Mouse (Mus musculus) urinary bladder, postnatal 36 days (tissue): ENCODE results near the gene Depdc5.
"Not testable (repeated sequence)": the region's sequence is repeated elsewhere in the genome, so short reads cannot be mapped to it uniquely, and the experiment has no call there.

Experiments used
- DNase-seq, 2 experiments: peaks; one replicate each; pipeline ENCODE4 v3.0.0; 2022; ENCODE audit warnings: low spot score in 2 of 2, mixed read lengths in 1 of 2

Depdc5 gene

DNA sequence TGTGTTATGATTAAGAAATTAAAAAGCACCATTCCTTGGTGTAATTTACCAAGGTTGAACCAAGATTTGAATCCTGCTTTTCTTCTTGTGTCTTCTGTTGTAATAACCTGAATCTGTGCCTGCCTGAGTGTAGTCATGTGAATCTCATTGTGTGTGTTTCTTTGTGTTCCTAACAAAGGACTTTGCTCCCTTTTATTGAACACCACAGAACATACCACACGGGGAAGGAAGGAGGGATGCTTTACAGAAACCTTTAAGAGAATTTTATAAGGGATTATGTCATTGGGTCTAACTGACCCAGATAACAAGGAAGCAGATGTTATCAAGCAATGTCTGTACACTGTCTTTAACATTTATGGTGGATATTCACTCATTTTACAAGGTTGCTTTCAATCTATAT is 44.0 kb downstream of the Depdc5 start:
- no peak for DNase-seq

DNA sequence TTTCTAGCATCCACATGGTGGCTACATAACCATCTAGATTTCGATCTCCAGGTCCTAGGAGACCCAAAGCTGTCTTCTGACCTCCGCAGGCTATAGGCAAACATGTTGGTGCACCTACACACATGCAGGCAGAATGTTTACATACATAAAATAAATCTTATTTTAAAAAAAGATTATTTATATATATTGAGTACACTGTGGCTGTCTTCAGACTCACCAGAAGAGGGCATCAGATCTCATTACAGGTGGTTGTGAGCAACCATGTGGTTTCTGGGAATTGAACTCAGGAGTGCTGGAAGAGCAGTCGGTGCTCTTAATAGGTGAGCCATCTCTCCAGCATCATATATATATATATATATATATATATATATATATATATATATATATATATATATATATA is 50.6 kb downstream of the Depdc5 start:
- no peak for DNase-seq

DNA sequence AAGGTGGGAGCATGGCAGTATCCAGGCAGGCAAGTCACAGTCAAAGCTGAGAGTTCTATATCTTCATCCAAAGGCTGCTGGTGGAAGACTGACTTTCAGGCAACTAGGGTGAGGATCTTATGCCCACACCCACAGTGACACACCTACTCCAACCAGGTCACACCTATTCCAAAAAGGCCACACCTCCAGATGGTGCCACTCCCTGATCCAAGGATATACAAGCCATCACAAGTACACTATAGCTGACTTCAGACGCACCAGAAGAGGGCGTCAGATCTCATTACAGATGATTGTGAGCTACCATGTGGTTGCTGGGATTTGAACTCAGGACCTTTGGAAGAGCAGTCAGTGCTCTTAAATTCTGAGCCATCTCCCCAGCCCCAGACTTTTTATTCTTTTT is 55.8 kb downstream of the Depdc5 start:
- DNase-seq, result not testable (repeated sequence)

DNA sequence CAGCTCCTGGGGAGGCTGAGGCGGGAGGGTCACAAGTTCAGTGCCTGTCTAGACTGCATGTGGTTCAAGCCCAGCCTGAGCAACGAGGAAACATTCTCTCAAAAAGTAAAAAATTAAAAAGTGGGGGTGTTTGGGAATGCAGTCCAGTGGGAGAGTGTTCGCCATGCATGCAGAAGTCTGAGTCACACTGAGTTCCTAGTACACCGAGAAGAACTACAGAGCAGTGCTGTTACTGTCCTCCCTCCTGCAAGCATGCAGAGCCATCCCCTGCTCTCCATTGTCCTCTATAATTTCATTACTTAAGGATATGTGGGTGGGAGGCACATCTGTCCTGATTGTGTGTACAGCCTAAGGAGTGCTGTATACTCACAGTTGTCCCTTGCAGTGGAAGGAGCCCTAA is 59.4 kb downstream of the Depdc5 start:
- DNase-seq, result no peak

DNA sequence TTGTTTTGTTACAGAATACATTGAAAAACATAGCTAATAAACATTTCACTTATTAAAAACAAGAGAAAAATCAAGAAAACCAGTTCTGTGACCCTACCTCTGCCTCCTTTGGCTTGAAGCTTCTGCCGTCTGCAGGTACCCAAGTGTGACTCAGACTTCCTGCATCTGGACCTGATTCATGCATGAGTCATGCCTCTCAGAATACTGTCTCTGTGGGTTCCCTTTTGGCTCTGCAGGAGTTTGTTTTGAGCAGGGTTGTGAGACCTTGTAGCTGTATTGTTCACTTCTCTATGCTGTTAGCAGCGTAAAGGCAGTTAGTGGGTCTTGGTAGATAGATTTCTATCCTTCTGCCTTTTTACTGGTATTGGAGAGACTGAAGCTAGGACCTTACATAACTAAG is 67.3 kb downstream of the Depdc5 start:
- peak; percentile 12 to 19 for DNase-seq

DNA sequence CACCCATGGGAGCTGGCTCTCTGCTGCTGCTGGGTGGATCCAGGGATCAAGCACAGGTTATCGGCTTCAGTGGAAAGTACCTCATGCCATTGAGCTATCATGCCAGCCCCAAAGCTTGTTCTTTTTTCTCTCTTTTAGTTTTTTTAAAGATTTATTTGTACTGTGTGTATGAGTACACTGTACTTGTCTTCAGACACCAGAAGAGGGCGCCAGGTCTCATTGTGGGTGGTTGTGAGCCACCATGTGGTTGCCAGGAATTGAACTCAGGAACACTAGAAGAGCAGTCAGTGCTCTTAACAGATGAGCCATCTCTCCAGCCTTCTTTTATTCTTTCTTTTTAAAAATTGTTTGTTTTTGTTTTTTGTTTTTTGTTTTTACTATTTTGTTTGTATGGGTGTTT is 71.2 kb downstream of the Depdc5 start:
- no peak for DNase-seq

DNA sequence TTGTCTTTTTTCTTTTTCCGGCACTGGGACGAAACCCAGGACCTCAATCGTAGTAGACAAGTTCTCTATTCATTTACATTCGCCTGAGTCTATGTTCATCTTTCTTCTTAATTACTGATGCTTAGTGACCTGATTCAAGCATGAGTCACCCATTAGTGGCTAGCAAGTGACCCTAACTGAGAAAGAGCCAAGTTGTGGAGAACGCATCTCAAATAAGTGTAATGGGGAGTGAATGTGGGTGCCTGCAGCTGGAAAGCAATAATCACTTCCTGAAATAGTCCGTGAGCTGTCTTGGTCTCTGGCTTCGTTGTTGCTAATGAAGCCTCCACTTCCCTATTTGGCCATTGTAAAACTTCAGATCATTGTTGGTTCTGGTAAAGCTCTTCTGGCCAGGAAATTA is 77.1 kb downstream of the Depdc5 start:
- DNase-seq, result no peak

DNA sequence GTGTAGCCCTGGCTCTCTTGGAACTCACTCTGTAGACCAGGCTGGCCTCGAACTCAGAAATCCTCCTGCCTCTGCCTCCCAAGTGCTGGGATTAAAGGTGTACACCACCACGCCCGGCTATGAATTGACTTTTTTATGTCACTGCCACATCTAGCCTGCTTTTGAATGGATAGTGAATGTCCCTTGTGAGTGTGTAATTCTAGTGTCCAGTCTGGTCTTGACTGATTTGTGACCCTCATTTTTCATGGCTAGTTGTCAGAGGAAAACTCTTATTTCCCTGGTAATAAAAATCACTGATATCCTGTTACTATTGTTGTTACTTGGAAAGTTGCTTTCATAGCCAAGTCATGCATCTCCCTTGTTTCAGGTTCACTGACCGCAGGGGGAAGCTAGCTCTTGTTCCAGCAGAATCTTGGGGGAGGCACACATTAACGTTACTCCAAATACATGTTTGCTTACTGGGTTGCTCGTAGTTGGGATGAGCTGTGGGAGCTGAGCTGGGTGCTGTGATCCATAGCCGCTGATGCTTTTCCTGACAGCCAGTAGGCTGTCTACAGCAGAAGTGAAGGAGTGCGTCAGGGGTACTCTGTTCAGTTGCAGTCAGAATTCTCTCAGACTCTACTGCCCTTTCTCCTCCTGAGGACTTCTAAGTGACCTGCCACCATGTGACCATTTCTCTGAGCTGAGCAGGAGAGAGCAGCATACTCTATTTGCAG is 77.9 kb downstream of the Depdc5 start:
- DNase-seq, result no peak

DNA sequence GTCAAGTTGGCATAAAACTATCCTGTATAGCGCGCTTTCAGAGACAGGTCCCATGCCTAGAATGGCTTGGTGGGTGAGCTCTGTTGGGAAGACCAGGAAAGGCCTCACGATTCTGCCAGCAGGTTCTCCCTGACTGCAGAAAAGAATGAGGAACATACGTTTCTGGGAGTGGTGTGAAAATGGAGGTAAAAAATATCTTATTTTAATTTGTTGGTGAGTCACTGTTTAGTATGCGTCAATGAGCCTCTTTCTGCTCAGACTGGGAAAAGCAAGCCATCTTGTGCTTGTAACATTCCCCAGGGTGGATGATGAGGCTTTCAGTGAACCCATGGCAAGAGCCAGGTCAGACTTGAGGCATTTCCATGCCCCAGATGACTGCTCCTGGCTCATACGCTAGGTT is 86.6 kb downstream of the Depdc5 start:
- DNase-seq, result no peak

DNA sequence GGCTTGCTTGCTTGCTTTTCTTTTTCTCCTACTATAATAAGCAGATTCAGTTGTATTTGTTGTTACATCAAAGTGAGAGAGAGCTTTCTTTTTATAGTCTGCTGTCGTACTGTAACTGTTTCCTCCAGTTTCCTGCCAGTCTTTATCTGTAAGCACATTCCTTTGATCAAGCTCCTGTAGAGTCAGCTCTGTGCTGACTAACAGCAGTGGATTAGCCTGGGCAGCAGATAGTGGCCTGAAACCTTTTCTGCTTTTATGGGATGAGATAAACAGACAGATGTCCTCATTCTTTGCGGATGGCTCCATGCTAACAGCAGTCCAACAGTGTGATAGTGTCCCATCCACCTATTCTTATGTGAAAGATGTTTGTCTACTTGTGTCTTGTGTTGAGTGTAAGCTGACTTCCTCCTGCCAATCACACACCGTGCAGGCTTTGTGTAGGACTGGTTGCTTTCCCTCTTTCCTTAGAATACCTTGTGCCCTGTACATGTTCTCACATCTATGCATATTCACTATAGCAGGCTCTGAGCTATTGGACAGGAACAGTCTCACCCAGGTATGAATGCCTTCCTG is 87.3 kb downstream of the Depdc5 start:
- no peak for DNase-seq

DNA sequence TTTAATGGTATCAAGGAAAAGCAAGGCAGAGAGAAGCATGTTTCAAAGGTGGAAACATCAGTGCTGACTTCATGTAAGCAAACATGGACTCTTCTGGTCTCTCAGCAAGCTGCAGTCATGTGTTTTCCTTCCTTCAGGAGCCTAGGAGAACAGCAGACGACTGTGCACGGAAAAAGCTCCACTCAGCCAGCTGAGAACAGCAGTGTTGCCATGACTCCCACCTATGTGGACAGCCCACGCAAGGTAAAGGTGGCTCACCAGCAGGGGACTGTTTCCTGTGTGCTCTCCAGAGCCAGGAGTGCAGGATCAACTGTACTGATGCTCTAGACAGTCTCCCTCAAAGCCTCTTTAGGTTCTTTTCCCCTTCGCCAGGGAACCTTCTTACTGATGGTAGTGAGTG is 92.2 kb downstream of the Depdc5 start:
- no peak for DNase-seq

DNA sequence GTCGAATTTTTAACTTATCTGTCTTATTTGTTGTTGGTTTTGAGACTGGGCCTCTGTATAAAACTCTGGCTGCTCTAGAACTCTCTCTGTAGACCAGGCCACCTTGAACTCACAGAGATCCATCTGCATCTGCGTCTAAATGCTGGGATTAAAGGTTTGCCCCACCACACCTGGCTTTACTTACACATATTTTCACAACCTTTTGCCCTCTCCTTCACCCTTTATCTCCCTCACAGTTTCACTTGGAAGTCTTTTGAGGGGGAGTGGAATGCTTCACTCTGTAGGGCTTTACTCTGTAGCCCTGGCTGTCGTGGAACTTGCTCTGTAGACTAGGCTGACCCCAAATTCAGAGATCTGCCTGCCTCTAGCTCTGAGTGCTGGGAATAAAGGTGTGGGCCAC is 98.1 kb downstream of the Depdc5 start:
- no peak for DNase-seq

DNA sequence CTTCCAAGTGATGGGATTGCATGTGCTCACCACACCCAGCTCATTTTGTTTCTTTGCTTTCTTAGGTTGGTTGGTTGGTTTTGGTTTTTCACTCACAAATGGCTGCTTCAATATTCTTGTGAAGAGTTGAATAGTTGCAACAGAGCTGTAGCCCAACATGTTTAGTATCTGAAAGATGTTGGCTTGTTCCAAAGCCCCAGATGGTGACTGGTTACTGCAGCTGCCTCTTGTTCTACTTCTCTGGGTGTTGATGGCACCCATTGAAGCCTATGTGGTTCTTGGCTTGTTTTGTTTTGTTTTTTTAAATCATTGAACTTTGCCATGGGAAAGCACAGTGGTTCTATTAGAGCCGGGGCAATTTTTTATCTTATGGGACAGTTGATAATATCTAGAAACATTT is 99.1 kb downstream of the Depdc5 start:
- no peak for DNase-seq

DNA sequence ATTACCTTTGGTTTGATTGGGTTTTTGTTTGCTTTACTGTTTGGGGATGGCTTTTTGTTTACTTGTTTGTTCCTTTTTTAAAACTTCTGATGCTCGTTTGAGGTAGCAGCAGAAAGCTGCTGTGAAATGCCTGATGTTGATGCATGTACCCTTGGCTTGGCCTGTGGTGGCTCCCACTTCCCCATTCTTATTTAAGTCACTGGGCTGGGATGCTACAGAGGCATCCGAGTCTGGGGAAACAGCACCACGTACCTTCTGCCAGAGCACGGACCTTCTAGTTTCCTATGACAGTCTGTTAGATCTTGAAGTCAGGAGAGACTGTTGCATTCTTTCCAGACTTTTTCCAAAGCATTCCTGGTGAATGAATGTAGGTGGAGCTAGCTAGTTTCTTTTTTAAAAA is 113.0 kb downstream of the Depdc5 start:
- no peak for DNase-seq

DNA sequence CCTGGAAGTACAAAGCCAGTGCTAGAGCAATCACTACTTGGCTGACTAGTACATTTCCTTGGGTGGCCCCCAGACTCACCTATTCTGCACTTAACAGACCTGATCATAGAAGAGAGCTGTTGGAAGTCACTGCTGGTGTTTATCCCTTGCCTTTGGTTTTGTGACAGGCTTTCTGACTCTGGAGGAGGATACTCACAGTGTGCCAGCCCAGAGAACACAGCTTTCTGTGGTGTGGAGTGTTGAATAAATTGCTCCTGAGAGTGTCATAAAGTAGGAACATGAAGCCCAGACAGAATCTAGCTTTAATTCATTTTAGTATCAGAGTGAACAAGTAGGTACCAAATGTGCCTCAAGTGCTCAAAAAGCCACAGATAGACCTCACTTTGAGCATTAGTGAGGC is 113.7 kb downstream of the Depdc5 start:
- DNase-seq, result no peak

DNA sequence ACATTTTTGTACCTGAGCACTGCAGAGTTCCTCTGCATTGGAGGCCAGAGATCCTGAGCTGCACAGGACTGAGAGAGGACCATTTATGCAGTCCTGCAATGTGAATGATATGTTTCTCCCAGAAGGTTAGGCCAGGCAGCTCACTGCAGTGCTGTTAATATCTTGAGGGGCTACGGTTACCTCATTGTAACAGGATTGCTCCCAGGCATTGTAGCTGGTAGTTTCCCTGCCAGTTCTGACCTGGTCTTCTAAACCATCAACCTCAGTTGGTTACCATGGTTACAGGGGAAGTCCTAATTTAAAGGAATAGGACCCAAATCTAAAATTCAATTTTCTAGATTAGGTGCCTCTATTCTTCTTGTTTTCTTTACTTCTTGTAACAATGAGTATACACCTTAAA is 121.9 kb downstream of the Depdc5 start:
- no peak for DNase-seq

DNA sequence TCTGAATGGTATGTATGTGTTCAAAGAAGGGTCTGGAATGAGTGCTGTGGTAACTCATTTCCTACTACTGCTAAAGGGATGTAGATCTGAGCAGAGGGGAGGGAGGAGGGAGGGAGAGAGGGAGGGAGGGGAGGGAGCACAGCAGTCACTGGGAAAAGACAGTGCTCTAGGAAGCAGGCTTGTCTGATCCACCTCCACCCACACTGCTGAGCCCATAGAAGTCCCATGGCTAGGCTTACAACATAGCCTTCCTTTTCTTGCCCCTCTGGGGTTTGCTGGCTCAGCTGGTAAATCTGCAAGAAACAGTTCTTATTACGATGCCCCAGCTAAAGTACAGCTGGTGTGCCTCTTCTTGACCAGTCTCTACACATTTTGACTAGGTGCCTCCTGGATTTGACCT is 124.4 kb downstream of the Depdc5 start:
- DNase-seq, result no peak

DNA sequence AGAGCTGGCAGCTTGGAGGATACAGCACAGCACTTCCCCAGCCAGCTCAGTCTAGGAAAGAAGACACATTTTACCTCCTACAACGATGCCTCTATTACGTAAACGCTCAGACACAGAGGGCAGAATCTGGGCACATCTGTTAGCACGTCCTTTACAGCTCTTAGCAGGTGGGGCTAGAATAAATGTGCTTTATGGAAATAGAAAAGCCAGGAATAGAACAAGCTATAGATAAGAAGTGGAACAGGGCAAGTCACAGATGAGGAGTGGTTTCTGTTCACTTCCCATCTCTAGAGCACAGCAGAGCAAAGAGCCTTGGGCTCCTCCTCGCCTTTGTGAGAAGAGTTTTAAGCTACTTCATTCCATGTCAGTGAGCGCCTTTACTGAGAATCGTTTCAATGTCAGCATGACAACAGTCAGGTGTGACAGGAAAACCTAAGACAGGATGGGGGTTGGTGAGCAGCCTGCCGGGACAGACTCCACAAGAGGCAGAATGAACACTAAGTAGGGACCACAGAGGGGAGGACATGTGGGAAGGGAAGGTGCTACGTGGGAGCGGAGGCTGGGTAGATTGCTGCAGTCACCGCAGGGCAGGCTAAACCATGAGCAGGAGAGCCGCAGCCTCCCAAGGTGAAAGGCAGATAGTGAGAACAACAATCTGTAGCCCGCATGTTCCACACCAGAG is 126.6 kb downstream of the Depdc5 start:
- DNase-seq, result no peak

DNA sequence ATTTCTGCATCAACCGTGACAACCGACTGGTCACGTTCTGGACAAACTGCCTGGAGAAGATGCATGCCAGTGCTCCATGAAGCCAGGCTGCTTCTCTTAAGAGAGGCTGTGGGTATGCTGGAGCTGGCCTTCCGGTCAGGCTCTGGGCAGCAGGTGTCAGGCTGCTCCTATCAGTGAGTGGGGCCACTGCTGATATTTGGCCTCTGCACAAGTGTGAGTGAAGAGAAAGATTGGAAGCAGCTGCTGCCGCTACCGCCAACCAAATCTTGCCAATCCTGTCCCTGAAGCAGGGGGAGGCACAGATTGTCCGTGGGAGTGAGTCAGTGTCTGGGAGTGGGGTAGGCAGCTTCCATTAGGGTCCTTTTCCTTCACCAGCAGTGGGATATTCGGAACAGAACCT is 127.7 kb downstream of the Depdc5 start:
- DNase-seq, result no peak

DNA sequence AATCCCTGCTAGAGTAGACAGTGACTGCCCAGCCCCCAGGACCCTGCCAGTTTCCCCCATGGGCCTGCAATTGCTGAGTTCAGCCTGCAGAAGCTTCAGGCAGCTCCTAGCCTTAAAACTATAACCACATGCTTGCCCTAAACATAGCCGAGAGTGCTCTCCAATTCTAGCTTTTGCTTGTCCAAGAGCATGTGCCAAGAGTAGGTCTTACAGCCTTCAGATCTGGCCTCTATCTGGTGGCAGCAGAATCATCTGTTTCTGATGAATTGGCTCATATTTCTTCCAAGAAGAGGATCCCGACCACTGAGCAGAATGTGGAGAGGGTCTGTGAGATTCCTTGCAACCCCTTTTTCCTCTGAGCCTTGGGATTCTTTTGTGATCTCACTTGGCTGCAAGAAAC is 131.0 kb downstream of the Depdc5 start:
- DNase-seq, result no peak

DNA sequence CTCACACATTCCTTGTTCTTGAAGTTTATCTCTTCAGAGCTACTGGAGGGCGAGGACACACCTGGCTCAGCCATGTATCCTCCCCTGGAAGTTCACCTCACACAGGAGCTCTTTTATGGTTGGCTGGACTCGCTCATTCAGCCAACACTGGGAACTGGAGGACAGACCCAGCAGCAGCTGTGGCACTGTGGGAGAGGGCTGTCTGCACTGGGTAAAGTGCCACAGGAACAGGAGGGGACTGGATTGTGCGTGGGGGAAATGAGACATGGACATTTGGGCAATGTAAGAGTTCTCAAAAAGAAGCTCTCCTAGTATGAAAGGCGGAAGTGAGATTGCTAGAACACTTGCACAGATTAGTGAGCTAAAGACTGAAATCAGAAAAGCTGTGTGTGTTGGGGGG is 132.3 kb downstream of the Depdc5 start:
- no peak for DNase-seq

DNA sequence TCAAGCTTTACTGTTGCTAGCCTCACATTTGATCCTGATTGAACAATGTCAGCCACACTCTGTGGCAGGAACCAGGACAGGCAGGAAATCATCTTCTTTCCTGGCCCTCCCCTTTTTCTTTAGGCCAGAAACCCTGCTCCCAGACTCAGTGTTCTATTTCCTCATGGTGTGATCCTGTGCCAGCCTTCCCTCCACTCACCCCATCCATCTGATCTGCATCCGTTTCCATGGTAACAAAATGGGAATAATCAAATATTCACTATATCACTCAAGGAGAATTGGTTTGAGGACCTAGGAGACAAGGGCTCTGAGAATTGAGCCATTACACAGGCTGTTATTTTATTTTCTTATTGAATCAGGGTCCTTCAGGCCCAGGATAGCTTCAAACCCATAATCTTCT is 133.1 kb downstream of the Depdc5 start:
- DNase-seq, result no peak

DNA sequence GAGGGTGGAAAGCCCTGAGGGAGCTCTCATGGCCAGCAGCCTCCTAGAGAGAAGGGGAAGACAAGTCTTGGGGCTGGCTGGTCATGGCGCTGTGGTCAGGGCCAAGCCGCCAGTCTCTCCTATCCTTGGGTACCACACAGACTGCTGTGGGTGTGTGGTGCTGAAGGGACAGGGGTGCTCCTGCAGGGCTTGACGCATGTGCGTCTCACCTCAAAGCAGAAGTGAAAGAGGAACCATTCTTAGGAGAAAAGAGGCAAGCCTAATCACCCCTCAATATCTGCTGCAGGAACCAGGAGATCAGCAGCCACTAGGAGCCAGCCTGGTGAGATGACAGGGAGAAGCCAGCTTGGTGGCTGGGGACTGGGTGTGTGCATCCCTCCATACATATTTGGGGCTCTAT is 134.2 kb downstream of the Depdc5 start:
- no peak for DNase-seq
